Mouse (Mus musculus): ENCODE data around the gene St5.

St5 gene

DNA sequence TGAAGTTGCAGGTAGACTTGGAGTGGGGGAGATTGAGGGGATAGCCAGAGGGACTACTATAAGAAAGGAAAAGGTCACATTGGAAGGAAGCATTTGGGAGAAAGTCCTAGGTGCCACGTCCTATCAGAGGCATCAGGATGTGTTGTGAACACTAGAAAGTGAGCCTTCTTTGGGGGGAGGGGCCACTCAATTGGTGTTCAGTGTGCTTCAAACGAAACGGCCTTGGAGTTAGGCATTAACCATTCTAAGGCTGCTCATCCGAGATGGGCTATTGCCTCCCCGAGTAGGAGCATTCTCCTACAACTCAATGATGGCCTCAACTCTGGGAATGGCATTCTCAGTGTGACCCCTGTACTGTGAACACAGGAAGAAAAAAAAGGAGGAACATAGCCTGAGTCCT, 140.7 kb downstream of the St5 start:
- DNase-seq: no peak

GRCm38 (mm10) chr7:109562154-109562599, 141.2 kb downstream of the St5 start:
- DNase-seq: no peak

- no peak for DNase-seq
Observed at GRCm38 (mm10) chr7:109561466-109562153, 141.8 kb downstream of the St5 start.

DNA sequence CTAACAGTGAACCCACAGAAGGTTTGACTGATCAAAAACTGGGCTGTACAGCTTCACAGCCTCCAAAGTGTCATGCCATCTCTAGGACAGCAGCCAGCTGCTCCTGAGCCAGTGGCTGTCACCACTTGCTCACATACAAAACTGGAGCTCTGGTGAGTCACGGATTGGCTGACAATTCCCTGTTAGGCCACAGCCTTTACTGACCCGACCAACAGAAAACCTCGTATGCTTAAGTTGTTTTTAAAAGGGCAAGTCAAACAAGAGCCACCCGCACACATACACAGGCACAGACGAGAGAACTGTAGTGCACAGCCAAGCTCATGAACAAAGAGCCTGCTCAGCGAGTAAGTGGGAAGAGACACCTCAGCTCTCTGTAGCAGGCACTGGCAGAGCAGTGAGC, 143.9 kb downstream of the St5 start:
- DNase-seq: no peak

- no peak for DNase-seq
Observed at GRCm38 (mm10) chr7:109546726-109547125, 156.7 kb downstream of the St5 start.

DNA sequence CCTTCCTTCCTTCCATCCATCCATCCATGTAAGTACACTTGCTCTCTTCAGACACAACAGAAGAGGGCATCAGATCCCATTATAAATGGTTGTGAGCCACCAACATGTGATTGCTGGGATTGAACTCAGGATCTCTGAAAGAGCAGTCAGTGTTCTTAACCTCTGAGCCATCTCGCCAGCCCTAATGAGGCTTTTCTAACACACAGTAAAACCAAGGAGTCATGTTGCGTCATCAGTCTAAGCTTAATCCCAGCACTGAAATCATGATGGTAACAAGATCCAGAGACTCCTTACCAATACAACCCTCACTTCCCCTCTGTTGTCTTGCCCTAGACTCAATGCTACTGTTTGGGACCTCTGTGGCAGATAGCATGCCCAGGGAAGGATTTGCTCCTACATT, 157.2 kb downstream of the St5 start:
- no peak for DNase-seq

DNA sequence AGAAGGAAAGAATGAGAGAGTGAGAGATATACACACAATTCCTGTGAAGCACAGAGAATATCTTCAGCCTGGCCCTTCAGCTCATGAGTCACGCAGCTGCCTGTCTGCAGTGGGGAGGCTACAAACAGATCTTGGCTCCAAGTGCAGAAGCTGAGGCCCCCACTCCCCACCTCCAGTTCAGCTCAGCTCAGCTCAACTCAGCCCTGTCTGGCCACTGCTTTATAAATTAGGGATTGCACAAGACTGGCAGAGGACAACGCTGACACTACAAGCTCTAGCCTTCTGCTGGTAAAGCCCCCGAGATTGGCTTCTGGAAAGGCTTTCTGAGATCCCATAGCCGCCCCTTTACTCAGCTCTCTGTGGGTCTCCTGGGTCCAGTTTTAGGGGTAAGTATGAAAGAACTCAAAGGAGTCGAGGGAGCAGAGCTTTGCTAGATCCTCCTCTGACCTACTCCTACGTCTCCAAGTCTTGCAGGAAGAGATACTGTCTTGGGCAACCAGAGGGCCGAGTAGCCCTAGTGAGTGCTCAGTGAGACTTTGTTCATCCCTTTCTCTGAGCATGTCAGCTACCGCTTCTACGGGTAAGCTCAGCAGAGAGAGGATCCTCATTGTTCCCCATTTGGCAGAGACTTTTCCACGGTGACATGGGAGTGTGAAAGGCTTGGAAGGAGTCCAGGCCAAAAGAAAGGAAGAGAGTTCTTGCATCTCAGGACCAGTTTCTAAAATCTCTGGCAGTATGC, 158.0 kb downstream of the St5 start:
- no peak for DNase-seq

GRCm38 (mm10) chr7:109544792-109545191, 158.6 kb downstream of the St5 start:
- no peak for DNase-seq

DNA sequence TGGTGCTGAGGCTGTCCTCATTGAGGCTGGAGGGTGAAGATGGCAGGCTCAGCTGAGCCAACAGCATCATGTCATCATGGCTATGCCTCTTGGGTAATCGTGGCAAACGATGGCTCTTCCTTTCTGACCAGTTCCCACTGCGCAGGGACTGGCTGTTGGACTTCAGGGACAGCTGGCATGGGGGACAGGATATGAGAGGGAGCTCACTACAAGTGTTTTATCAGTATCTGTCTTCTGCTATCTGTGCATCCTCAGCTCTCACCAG, 161.1 kb downstream of the St5 start:
- no peak for DNase-seq

DNA sequence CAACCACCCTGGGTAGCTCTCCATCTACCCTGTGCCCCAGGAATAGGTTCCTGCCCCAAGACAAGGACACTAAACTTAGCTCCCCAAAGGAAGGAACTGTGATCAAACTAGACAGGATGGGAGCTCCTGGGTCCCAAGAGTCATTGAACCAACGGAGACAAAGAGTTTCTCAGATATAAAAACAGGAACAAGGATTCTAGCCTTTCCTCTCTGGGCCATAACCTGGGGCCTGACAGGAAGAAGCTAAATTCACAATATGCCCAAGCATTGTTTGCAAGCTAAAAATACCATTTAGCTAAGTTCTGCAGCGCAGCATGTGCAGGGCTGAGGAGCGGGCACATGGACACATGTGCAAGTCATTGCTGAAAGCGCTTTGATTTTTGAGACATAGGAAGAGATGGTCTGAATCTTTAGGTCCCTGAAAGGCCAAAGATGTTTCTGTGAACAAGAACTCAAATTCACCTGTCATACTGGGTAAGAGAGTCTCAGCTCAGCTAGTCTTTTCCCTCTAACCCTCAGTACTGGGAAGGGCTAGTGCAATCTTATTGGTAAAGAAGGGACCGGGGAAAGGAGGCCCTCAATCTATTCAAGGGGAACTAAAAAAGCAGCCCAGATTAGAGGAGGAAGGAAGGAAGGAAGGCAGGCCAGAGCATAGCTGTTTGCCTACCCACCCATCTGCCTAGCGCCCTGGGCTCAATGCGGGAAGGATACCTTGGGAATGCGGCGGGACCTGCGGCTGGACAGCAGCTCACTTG, 161.6 kb downstream of the St5 start:
- DNase-seq: no peak

- no peak for DNase-seq
Observed at GRCm38 (mm10) chr7:109540902-109541301, 162.5 kb downstream of the St5 start.

DNA sequence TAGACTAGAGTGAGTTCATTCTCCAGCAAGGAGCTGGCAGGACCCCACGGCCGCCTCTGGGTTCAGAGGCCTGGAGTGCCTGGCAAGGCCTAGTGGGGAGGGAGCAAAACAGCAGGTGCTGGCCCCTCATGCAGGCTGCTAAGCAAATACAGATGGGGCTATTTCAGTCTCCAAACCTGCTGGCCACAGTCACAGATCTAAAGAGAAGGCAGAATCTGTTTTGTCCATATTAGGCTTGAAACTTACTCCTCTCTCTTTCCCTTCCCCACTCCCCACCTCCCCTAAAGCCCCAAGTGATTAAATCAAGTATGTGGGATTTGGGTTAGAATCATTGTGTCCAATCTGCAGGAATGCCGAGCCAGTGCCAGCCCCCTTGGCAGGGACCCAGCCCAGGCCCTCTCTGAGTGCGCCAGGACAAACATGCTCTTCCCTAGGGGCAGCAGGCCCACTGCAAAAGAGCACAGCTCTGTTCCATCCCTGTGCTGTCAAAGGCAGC, 166.9 kb downstream of the St5 start:
- peak; percentile 75 for DNase-seq

- no peak for DNase-seq
Observed at GRCm38 (mm10) chr7:109534921-109535320, 168.5 kb downstream of the St5 start.

DNA sequence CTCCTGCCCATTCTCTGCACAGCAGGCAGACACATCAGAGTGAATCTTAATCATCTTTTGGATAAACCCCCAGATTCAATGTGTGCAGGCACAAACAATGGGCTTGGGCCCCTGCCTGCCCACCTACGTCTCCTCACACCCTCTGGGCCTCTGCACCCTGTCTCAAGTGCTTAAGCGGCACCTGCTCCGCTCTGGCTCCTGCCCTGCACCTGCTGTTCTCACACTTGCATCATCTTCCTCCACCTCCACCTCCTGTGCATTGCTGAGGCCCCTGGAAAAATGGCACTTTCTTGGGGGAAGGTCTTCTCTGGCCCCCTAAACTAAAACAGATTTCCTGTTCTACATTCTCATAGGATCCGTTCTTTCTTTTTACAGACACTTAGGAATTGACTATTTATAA, 169.5 kb downstream of the St5 start:
- no peak for DNase-seq

- no peak for DNase-seq
Observed at GRCm38 (mm10) chr7:109533129-109533528, 170.3 kb downstream of the St5 start.

DNA sequence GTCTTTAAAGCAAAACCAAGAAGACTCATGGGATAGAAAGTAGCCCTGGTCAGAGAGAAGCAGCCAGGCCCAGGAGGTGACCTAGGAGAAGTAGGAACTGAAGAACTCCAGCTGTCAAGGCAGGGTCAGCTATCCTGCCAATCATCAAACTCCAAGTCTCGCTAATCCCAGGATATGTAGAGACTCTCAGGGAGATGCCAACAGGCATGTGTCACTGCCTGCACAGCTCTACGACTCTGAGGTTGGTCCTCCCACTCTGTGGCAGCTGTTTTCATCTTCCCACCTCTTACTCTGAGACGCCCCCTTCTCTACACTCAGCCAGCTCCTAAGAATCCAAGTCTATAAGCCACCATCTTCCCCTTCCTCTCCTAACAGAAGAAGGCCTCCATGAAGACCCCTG, 170.7 kb downstream of the St5 start:
- no peak for DNase-seq

DNA sequence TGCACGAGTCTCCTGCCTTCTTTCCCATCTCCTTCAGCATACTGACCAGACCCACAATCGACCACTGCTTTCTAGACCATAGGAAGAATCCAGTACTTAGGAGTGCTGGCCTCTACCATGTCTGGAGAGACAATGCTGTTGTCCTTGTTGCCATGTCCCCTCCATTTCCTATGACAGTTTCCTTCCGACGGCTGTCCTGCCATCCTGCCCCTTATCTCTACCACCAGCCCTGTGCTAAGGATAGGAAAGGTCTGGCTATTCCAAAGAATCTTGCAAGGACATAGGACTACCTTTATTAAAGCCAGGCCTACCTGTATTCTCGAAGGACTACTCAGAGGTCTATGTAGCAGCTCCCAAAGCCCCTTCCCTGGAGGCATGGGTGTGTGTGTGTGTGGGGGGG, 171.9 kb downstream of the St5 start:
- no peak for DNase-seq

DNA sequence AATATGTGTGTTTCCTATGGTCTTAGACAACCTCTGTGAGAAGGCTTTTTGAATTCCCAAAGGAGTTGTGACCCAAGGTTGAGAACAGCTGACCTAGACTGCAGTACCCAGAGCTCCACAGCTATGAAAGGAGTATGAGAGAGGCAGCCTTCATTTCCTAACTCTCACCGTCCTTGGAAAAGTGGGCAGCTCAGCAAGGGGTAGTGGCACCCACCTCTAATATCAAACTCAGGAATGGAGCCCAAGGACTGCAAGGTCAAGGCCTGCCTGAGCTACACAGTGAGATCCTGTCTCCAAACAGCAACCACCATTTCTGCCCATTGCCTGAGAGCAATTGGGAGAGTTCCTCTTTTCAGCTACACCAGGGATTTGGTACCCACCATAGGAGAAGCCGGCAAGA, 173.7 kb downstream of the St5 start:
- no peak for DNase-seq

GRCm38 (mm10) chr7:109528356-109528755, 175.0 kb downstream of the St5 start:
- DNase-seq: peak; percentile 59

- no peak for DNase-seq
Observed at GRCm38 (mm10) chr7:109527536-109527935, 175.9 kb downstream of the St5 start.

- no peak for DNase-seq
Observed at GRCm38 (mm10) chr7:109525740-109526663, 177.4 kb downstream of the St5 start.

GRCm38 (mm10) chr7:109524763-109525162, 178.6 kb downstream of the St5 start:
- no peak for DNase-seq

DNA sequence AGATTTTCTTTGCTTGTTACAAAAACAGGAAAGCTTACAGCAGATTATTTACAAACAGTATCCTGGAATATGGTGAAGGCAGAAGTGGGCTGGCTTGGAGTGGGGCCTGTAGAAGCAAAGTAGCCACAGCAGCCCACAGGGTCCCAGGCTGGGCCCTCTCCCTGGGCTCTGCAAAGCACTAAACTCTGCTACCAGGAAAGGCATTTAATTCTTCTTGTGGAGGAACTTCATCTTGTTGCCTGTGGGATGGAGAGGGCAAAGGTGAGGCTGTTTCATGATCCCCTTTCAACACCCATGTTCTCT, 179.0 kb downstream of the St5 start:
- no peak for DNase-seq

Data from right cerebral cortex, postnatal 4 days (tissue).